10 mouse cellular contexts compared by ENCODE assay signal in the genomic region with DNA sequence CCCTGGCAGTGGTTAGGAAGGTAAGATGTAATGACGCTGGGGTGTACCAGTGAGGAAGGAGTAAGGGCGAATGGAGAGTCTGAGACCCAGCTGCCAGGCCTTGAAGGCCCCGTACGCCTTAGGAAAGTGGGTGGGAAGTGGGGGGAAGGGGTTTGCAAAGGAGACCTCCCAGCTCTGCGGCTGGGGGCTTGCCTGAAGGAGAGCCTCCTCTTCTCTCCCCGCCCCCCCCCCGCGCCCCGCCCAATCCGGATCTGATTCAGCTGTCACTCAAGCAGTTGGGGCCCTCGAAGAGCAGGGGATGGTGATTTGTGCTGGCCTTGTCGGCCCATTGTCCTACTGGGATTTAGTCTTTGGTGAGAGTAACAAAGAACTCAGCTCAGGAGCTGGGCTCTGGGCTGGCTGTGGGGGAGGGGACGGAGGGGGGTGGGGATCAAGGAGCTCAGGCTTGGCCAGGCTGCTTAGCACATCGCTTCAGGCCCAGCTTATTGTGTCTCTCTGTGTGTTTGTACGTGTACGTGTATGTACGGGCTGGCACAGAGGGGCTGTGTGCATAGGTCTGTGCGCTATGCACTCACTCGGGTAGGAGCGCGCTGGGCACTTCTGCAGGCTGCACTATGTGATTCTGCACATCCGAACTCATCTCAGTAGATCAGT.
DNase-seq lines count a peak whose midpoint lies in the region; ATAC-seq lines count a peak whose summit lies in the region.
"Had no signal": no experiment of that assay in that cellular context is flagged by ENCODE, and none has a peak within 500 bp of the region (broad histone marks: within the 10 kb centered on the region; RNA-seq: fewer than 3 reads in every experiment).

No protein-coding gene starts in this region.

- H3K27ac ChIP-seq in embryonic facial prominence, embryonic 12.5 days, result peak overlapping the region; percentile 65
- H3K27ac ChIP-seq in limb, embryonic 12.5 days, result no peak overlapping the region

- intact Hi-C loops in left cerebral cortex, postnatal 4 days (cut with DNase I), result no loop called here
- intact Hi-C loops in left cerebral cortex, postnatal 36 days (cut with DNase I), result no loop called here
- intact Hi-C loops in left cerebral cortex, postnatal 25 days (cut with DNase I), result no loop called here

- H3K9me3 ChIP-seq in embryonic facial prominence, embryonic 12.5 days, result no peaks in the 10 kb centered on the region
- no peaks in the 10 kb centered on the region for H3K9me3 ChIP-seq in limb, embryonic 12.5 days

- H3K4me3 ChIP-seq in embryonic facial prominence, embryonic 12.5 days, result peak overlapping the region; percentile 17
- peak overlapping the region; percentile 17 for H3K4me3 ChIP-seq in limb, embryonic 12.5 days (replicated peaks)

- peaks cover 19% of the 10 kb centered on the region for H3K4me1 ChIP-seq in embryonic facial prominence, embryonic 12.5 days
- peaks cover 17% of the 10 kb centered on the region for H3K4me1 ChIP-seq in limb, embryonic 12.5 days (replicated peaks)

- no peaks in the 10 kb centered on the region for H3K27me3 ChIP-seq in embryonic facial prominence, embryonic 12.5 days
- H3K27me3 ChIP-seq in limb, embryonic 12.5 days, result peaks cover 11% of the 10 kb centered on the region; the same call in 1 of the 2 replicates

- 0 out of 2 replicates have a peak overlapping the region, but pooled peaks have one; percentile 24 for H3K9ac ChIP-seq in embryonic facial prominence, embryonic 12.5 days
- H3K9ac ChIP-seq in limb, embryonic 12.5 days (replicated peaks), result peak overlapping the region; percentile 28; the same call in 1 of the 2 replicates

- peak overlapping the region; percentile 50 for H3K4me2 ChIP-seq in embryonic facial prominence, embryonic 12.5 days (replicated peaks)
- H3K4me2 ChIP-seq in limb, embryonic 12.5 days, result peak overlapping the region; percentile 55

- WGBS in embryonic facial prominence, embryonic 12.5 days, result under 1% methylated on average over 21 of the region's 22 CpGs
- WGBS in limb, embryonic 12.5 days, result 3% methylated on average over 21 of the region's 22 CpGs

- peak; percentile 53 for DNase-seq in left cerebral cortex, postnatal 4 days
- no peak for DNase-seq in left cerebral cortex, postnatal 36 days (ENCODE audit: low spot score in 2 of 2)
- peak; percentile 52 for DNase-seq in retina, postnatal 7 days (ENCODE audit: low read depth, low spot score)
- DNase-seq in left cerebral cortex, postnatal 25 days (ENCODE audit: low spot score in 2 of 2), result no peak
- DNase-seq in kidney, adult 11 months, result no peak
- DNase-seq in testis, postnatal 14 days (ENCODE audit: low spot score), result no peak
- DNase-seq: kidney, adult 18-20 months; lung, postnatal 14 days had no signal

- ATAC-seq in embryonic facial prominence, embryonic 12.5 days (ENCODE audit: insufficient number of reproducible peaks, insufficient read depth, low FRiP score, low TSS enrichment), result peak; percentile 72
- ATAC-seq in limb, embryonic 12.5 days (ENCODE audit: insufficient number of reproducible peaks, insufficient read depth, low FRiP score, low TSS enrichment, low read depth), result no peak; the same call in 1 of the 2 replicates

- no peaks in the 10 kb centered on the region for H3K36me3 ChIP-seq in embryonic facial prominence, embryonic 12.5 days
- H3K36me3 ChIP-seq in limb, embryonic 12.5 days, result no peaks in the 10 kb centered on the region

Comparison
In these comparisons a context has a peak if more than half of its experiments do, and no peak if none do; other contexts are left out.
1. DNase-seq: peak in left cerebral cortex, postnatal 4 days (single experiment) and retina, postnatal 7 days (single experiment); none in left cerebral cortex, postnatal 36 days (0 of 2), left cerebral cortex, postnatal 25 days (0 of 2), kidney, adult 11 months (single experiment) and testis, postnatal 14 days (single experiment).